Mouse (Mus musculus) MEL (cell line): ENCODE measurements around the gene 1110017D15Rik. TPM values are rescaled to one million over a fixed set of nuclear protein-coding genes. Genes with fewer than 3 reads are reported as not detected.

Experiments
- DNase-seq: peaks from one replicate; pipeline ENCODE4 v3.0.0; 2011; ENCODE audit warnings: low read depth, low spot score
- H3K27ac ChIP-seq: 2 replicates; pipeline ENCODE4 v1.5.1; 2012; ENCODE audit warnings: low read depth, mild to moderate bottlenecking, control low read depth, low read length, moderate library complexity; ENCODE audit not compliant: control insufficient read depth
- H3K27me3 ChIP-seq, 2 experiments: fragments of 150-350 bp in 1 of 2; sonication (generic) in 1 of 2; 2 replicates each; pipeline ENCODE4 v1.6.1; 2012; ENCODE audit warnings: low read length in 2 of 2, mild to moderate bottlenecking in 2 of 2, improper control_type of control experiment in 1 of 2, moderate library complexity in 1 of 2; ENCODE audit not compliant: insufficient read depth in 2 of 2, control insufficient read depth in 1 of 2
- H3K36me3 ChIP-seq, 2 experiments: 2 replicates each; pipeline ENCODE4 v1.6.1; 2012 to 2014; ENCODE audit warnings: low read length in 2 of 2, improper control_type of control experiment in 1 of 2, inconsistent platforms in 1 of 2, mild to moderate bottlenecking in 1 of 2; ENCODE audit not compliant: insufficient read depth in 2 of 2, control insufficient read depth in 1 of 2
- H3K4me1 ChIP-seq, 2 experiments: fragments of 150-350 bp in 1 of 2; sonication (generic) in 1 of 2; 2 replicates each; pipeline ENCODE4 v1.6.1; 2012; ENCODE audit warnings: low read length in 2 of 2, improper control_type of control experiment in 1 of 2, mild to moderate bottlenecking in 1 of 2; ENCODE audit not compliant: insufficient read depth in 2 of 2, control insufficient read depth in 1 of 2
- H3K4me3 ChIP-seq, 2 experiments: fragments of 150-350 bp in 1 of 2; sonication (generic) in 1 of 2; 2 replicates each; pipeline ENCODE4 v1.5.1; 2012; ENCODE audit warnings: low read depth in 2 of 2, low read length in 2 of 2, mild to moderate bottlenecking in 2 of 2, moderate library complexity in 2 of 2, control low read depth in 1 of 2, improper control_type of control experiment in 1 of 2; ENCODE audit not compliant: control insufficient read depth in 1 of 2, insufficient read depth in 1 of 2
- H3K79me2 ChIP-seq: 2 replicates; pipeline ENCODE4 v1.6.1; 2012; ENCODE audit warnings: mild to moderate bottlenecking, low read length, moderate library complexity; ENCODE audit not compliant: control insufficient read depth, poor library complexity, insufficient read depth
- H3K9ac ChIP-seq: 2 replicates; pipeline ENCODE4 v1.6.1; 2012; ENCODE audit warnings: low read depth, mild to moderate bottlenecking, control low read depth, low read length, moderate library complexity; ENCODE audit not compliant: control insufficient read depth, poor library complexity, severe bottlenecking
- H3K9me3 ChIP-seq: fragments of 150-350 bp; sonication (generic); replicated peaks from 2 replicates; pipeline ENCODE4 v1.6.1; 2012; ENCODE audit warnings: mild to moderate bottlenecking, low read length, improper control_type of control experiment, moderate library complexity; ENCODE audit not compliant: insufficient read depth
- CHD1 ChIP-seq: IDR thresholded peaks from 2 replicates; pipeline ENCODE4 v1.6.1; 2012; ENCODE audit warnings: low read depth, mild to moderate bottlenecking, inconsistent platforms, low read length, improper control_type of control experiment
- CTCF ChIP-seq, 3 experiments: IDR thresholded peaks in 2 of 3; conservative IDR thresholded peaks in 1 of 3; 2 replicates each; pipeline ENCODE4 v1.5.1; 2011 to 2012; ENCODE audit warnings: low read length in 3 of 3, low read depth in 2 of 3, mild to moderate bottlenecking in 2 of 3, improper control_type of control experiment in 1 of 3, inconsistent platforms in 1 of 3, mixed read lengths in 1 of 3, moderate library complexity in 1 of 3; ENCODE audit not compliant: control insufficient read depth in 1 of 3, insufficient read depth in 1 of 3, poor library complexity in 1 of 3, severe bottlenecking in 1 of 3
- E2F4 ChIP-seq: IDR thresholded peaks from 2 replicates; pipeline ENCODE4 v1.6.1; 2011; ENCODE audit warnings: low read depth, low read length, improper control_type of control experiment, borderline replicate concordance
- ELF1 ChIP-seq: IDR thresholded peaks from 2 replicates; pipeline ENCODE4 v1.6.1; 2014; ENCODE audit warnings: low read depth, mild to moderate bottlenecking, inconsistent platforms, low read length, improper control_type of control experiment, moderate library complexity
- EP300 ChIP-seq, 2 experiments: IDR thresholded peaks; 2 replicates each; pipeline ENCODE4 v1.6.1; 2011; ENCODE audit warnings: improper control_type of control experiment in 2 of 2, low read length in 2 of 2, low read depth in 1 of 2, mild to moderate bottlenecking in 1 of 2
- GABPA ChIP-seq: IDR thresholded peaks from 2 replicates; pipeline ENCODE4 v1.6.1; 2012; ENCODE audit warnings: low read depth, mild to moderate bottlenecking, inconsistent platforms, low read length, improper control_type of control experiment, moderate library complexity
- GATA1 ChIP-seq: IDR thresholded peaks from 2 replicates; pipeline ENCODE4 v1.6.1; 2011; ENCODE audit warnings: low read depth, low read length, improper control_type of control experiment
- HCFC1 ChIP-seq: IDR thresholded peaks from 2 replicates; pipeline ENCODE4 v1.6.1; 2012; ENCODE audit warnings: low read depth, mild to moderate bottlenecking, inconsistent platforms, low read length, improper control_type of control experiment, moderate library complexity
- JUND ChIP-seq: IDR thresholded peaks from 2 replicates; pipeline ENCODE4 v1.6.1; 2011; ENCODE audit warnings: low read depth, mild to moderate bottlenecking, improper control_type of control experiment, low read length
- KAT2A ChIP-seq: conservative IDR thresholded peaks from 2 replicates; pipeline ENCODE4 v1.6.1; 2012; ENCODE audit warnings: low read depth, low read length, improper control_type of control experiment, inconsistent platforms
- MEF2A ChIP-seq: IDR thresholded peaks from 2 replicates; pipeline ENCODE4 v1.6.1; 2014; ENCODE audit warnings: low read depth, mild to moderate bottlenecking, inconsistent platforms, low read length, improper control_type of control experiment; ENCODE audit not compliant: poor library complexity, insufficient replicate concordance, severe bottlenecking; ENCODE audit errors: extremely low read depth
- MXI1 ChIP-seq: IDR thresholded peaks from 2 replicates; pipeline ENCODE4 v1.6.1; 2011; ENCODE audit warnings: mild to moderate bottlenecking, low read depth, low read length, improper control_type of control experiment
- MYB ChIP-seq: IDR thresholded peaks from 2 replicates; pipeline ENCODE4 v1.6.1; 2011; ENCODE audit warnings: mild to moderate bottlenecking, low read depth, low read length, improper control_type of control experiment
- MYC ChIP-seq: IDR thresholded peaks from 2 replicates; pipeline ENCODE4 v1.6.1; 2011; ENCODE audit warnings: low read depth, mild to moderate bottlenecking, low read length, improper control_type of control experiment, moderate library complexity
- NELFE ChIP-seq: IDR thresholded peaks from 2 replicates; pipeline ENCODE4 v1.6.1; 2011; ENCODE audit warnings: low read depth, low read length, improper control_type of control experiment
- POLR2A ChIP-seq, 2 experiments: IDR thresholded peaks; 2 replicates each; pipeline ENCODE4 v1.6.1; 2011 to 2012; ENCODE audit warnings: low read length in 2 of 2, mild to moderate bottlenecking in 2 of 2, control low read depth in 1 of 2, improper control_type of control experiment in 1 of 2, low read depth in 1 of 2, moderate library complexity in 1 of 2; ENCODE audit not compliant: control insufficient read depth in 1 of 2, insufficient read depth in 1 of 2, poor library complexity in 1 of 2
- POLR2AphosphoS2 ChIP-seq: IDR thresholded peaks from 2 replicates; pipeline ENCODE4 v1.6.1; 2011; ENCODE audit warnings: low read length, improper control_type of control experiment
- POLR2AphosphoS5 ChIP-seq: IDR thresholded peaks from 2 replicates; pipeline ENCODE4 v1.6.1; 2012; ENCODE audit warnings: low read depth, borderline replicate concordance, mild to moderate bottlenecking, inconsistent platforms, low read length, moderate library complexity, mixed read lengths
- RAD21 ChIP-seq: IDR thresholded peaks from 2 replicates; pipeline ENCODE4 v1.6.1; 2011; ENCODE audit warnings: mild to moderate bottlenecking, low read depth, low read length, improper control_type of control experiment
- SIN3A ChIP-seq: IDR thresholded peaks from 2 replicates; pipeline ENCODE4 v1.6.1; 2012; ENCODE audit warnings: low read length, improper control_type of control experiment, inconsistent platforms
- SMC3 ChIP-seq: IDR thresholded peaks from 2 replicates; pipeline ENCODE4 v1.6.1; 2011; ENCODE audit warnings: low read depth, low read length, improper control_type of control experiment
- TBP ChIP-seq: IDR thresholded peaks from 2 replicates; pipeline ENCODE4 v1.8.0; 2011; ENCODE audit warnings: low read depth, low read length, improper control_type of control experiment
- UBTF ChIP-seq: IDR thresholded peaks from 2 replicates; pipeline ENCODE4 v1.6.1; 2012; ENCODE audit warnings: low read depth, mild to moderate bottlenecking, inconsistent platforms, low read length, improper control_type of control experiment, moderate library complexity, borderline replicate concordance; ENCODE audit not compliant: insufficient read depth
- ZC3H11A ChIP-seq: IDR thresholded peaks from 2 replicates; pipeline ENCODE4 v1.6.1; 2012; ENCODE audit warnings: low read depth, mild to moderate bottlenecking, inconsistent platforms, low read length, improper control_type of control experiment
- ZMIZ1 ChIP-seq: IDR thresholded peaks from 2 replicates; pipeline ENCODE4 v1.6.1; 2012; ENCODE audit warnings: low read depth, mild to moderate bottlenecking, inconsistent platforms, low read length, improper control_type of control experiment, moderate library complexity
- polyA plus RNA-seq, 2 experiments: library from polyadenylated mRNA; stranded (reverse) in 1 of 2; unstranded in 1 of 2; fragments of >175 nt in 1 of 2; fragments of >200 nt in 1 of 2; gene quantifications; 2 replicates each; pipeline versions ENCODE4 v1.2.1 to v1.2.4; 2012; ENCODE audit warnings: low replicate concordance in 2 of 2, low read depth in 1 of 2; ENCODE audit not compliant: insufficient read length in 2 of 2, insufficient read depth in 1 of 2, missing spikeins in 1 of 2
- total RNA-seq: library from RNA; depleted of rRNA; stranded (reverse); fragments of 300-350 nt; gene quantifications from 2 replicates; pipeline ENCODE4 v1.2.3, GENCODE M21; 2012

1110017D15Rik gene
- total and polyA plus RNA-seq, 3 experiments = 0.21 TPM; not detected in 2

- no peak for TF ChIP-seq GABPA
- peak; percentile 63 for TF ChIP-seq MXI1
- no peak for TF ChIP-seq NELFE
- TF ChIP-seq SIN3A = 0 out of 2 replicates have a peak, but pooled peaks have one; percentile 61
Observed at GRCm38 (mm10) chr4:41506156-41506555, 11.0 kb downstream of the 1110017D15Rik start (continued).

- peak; percentile 66 for DNase-seq
- Histone ChIP-seq H3K79me2 (no peaks in the 10 kb centered on the region), H3K4me3 (peak overlapping the region in 1 of 2 experiments; percentile 31; a peak in 1 of 4 replicates), H3K4me1 (peaks cover 4 to 34% of the 10 kb centered on the region in 2 experiments; a peak in 3 of 4 replicates), H3K27me3 (no peaks in the 10 kb centered on the region), H3K27ac (peak overlapping the region; percentile 83), H3K9me3 (no peaks in the 10 kb centered on the region), H3K36me3 (peaks cover 0 to 19% of the 10 kb centered on the region in 2 experiments; a peak in 2 of 4 replicates), H3K9ac (no peak overlapping the region)
- TF ChIP-seq KAT2A (no peak), MEF2A (no peak), CTCF (IDR thresholded peaks at IDR 0.05 in 2 of 3, conservative IDR thresholded peaks at IDR 0.05 in 1 of 3; ENCODE audit: control insufficient read depth in 1 of 3, insufficient read depth in 1 of 3, low read depth in 2 of 3, low read length in 3 of 3, poor library complexity in 1 of 3, severe bottlenecking in 1 of 3) (peak; percentile 42 to 66 (median 57)), GATA1 (peak; percentile 67), ZC3H11A (no peak), POLR2AphosphoS5 (no peak), JUND (0 out of 2 replicates have a peak, but pooled peaks have one; percentile 15), ZMIZ1 (no peak), E2F4 (no peak), POLR2A (IDR thresholded peaks at IDR 0.05; ENCODE audit: control insufficient read depth in 1 of 2, insufficient read depth in 1 of 2, low read depth in 1 of 2, low read length in 2 of 2, poor library complexity in 1 of 2) (no peak), MYB (peak; percentile 65; the same call in 1 of the 2 replicates), MXI1 (no peak), RAD21 (peak; percentile 9), EP300 (IDR thresholded peaks at IDR 0.05; ENCODE audit: low read depth in 1 of 2, low read length in 2 of 2) (peak; percentile 14 to 58; a peak in 1 of 4 replicates), SMC3 (peak; percentile 32), TBP (no peak)
Observed at GRCm38 (mm10) chr4:41505131-41505551, 12.0 kb downstream of the 1110017D15Rik start.

- TF ChIP-seq ZMIZ1 (no peak), EP300 (IDR thresholded peaks at IDR 0.05; ENCODE audit: low read depth in 1 of 2, low read length in 2 of 2) (no peak), GATA1 (no peak), SIN3A (no peak), JUND (no peak), ELF1 (no peak), POLR2AphosphoS2 (no peak), UBTF (no peak), SMC3 (0 out of 2 replicates have a peak, but pooled peaks have one; percentile 9), CTCF (IDR thresholded peaks at IDR 0.05 in 2 of 3, conservative IDR thresholded peaks at IDR 0.05 in 1 of 3; ENCODE audit: control insufficient read depth in 1 of 3, insufficient read depth in 1 of 3, low read depth in 2 of 3, low read length in 3 of 3, poor library complexity in 1 of 3, severe bottlenecking in 1 of 3) (peak in 1 of 3 experiments; percentile 55; a peak in 3 of 6 replicates), CHD1 (no peak), MEF2A (no peak), HCFC1 (peak; percentile 30; the same call in 1 of the 2 replicates), MYC (no peak)
- Histone ChIP-seq H3K79me2 (no peaks in the 10 kb centered on the region), H3K36me3 (peaks cover 0 to 19% of the 10 kb centered on the region in 2 experiments; a peak in 2 of 4 replicates), H3K27ac (peak overlapping the region; percentile 83), H3K9me3 (no peaks in the 10 kb centered on the region), H3K4me1 (peaks cover 4 to 34% of the 10 kb centered on the region in 2 experiments; a peak in 3 of 4 replicates), H3K27me3 (no peaks in the 10 kb centered on the region), H3K9ac (no peak overlapping the region), H3K4me3 (no peak overlapping the region)
- DNase-seq = peak; percentile 63
Observed at GRCm38 (mm10) chr4:41504325-41504724, 12.8 kb downstream of the 1110017D15Rik start.
